Mouse (Mus musculus) WW6 (cell line): ENCODE data around the gene Mad1l1.
A peak's percentile ranks its signal among the peaks of the same experiment; 100 is the strongest.

Experiments used
- DNase-seq: peaks from one replicate; pipeline ENCODE4 v3.0.0-alpha.2; 2013; ENCODE audit warnings: low read depth, low spot score

Mad1l1 gene

DNA sequence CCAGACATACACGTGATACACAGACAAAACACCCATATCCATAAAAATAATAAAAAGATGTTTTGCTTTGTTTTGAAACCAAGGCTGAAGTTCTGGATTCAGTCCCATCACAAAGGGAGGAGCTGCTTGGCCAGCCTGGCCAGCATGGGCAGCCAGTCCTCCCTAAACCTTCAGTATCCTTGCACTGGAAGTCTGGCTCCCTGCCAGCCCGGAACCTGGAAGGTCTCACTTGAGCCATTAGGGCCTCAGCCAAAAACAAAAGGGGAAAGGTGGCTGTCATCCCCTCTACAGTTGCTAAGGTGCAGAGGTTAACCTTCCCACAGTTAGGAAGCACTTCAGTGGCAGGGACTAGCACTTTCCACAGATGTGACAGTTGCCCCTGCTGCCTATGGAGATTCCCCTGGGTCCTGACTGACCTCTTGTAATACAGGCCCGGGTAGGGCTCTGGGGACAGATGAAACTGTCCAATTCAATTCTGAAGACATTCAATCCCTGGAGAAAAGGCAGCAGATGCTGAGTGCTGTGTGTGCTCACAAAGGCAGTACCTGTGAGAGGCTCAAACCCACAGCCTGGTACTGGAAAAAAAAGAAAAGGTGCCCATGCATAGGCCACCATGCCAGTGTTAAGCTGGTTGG, 100.2 kb downstream of the Mad1l1 start:
- no peak for DNase-seq

DNA sequence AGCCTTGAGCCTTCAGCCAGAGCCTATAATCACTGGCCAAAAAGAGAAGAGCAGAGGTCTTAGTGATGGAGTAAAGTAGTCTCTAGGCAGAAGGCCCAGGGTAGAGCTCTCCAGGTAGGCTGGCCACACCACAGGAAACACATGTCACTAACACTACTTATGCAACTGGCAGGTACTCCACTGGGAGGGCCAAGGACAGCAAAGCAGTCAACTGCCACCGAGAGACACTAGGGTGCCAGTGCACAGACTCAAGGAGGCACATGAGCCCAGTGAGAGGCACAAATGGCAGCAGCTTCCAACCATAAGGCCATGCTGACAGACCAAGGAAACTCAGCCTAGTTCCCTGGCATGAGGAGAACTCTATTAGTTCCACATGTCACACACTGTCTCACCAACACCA, 102.1 kb downstream of the Mad1l1 start:
- DNase-seq = no peak

DNA sequence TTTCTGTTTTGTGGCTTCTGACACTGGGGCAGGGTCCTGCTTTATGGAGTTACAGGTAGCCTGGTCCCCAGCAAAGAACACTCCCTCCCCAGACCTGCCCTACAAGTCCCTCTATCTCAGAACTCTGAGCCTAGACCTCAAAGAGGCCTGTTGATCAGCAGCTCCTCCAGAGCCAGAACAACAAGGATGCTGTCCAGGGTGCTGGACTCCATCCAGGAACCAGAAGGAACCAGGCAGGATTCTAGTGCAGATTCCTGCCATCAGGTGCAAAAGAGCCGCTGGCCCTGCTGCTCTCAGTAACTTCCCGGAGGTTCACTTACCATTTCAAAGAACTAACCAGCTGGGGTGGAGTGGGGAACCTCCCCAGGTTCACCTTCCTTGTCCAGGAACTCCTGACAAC, 103.5 kb downstream of the Mad1l1 start:
- DNase-seq = peak; percentile 36

DNA sequence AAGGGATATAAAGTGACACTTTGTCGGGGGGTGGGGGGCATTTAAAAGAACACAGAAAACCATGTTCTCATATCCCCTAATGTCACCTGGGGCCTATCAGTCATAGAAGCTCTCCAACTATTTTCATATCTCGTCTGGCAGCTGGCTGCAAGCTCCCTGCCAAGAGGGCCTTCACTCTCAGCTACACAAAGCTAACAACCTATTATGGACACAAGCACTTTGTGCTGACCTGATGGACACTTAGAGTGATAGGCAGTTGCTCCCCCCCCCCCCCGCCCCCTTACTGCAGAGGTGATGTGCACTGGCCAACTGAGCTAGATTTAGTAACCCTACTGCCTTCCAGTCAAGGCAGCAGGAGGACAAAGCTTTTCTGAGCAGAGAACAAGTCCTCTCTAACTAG, 104.3 kb downstream of the Mad1l1 start:
- DNase-seq = no peak

DNA sequence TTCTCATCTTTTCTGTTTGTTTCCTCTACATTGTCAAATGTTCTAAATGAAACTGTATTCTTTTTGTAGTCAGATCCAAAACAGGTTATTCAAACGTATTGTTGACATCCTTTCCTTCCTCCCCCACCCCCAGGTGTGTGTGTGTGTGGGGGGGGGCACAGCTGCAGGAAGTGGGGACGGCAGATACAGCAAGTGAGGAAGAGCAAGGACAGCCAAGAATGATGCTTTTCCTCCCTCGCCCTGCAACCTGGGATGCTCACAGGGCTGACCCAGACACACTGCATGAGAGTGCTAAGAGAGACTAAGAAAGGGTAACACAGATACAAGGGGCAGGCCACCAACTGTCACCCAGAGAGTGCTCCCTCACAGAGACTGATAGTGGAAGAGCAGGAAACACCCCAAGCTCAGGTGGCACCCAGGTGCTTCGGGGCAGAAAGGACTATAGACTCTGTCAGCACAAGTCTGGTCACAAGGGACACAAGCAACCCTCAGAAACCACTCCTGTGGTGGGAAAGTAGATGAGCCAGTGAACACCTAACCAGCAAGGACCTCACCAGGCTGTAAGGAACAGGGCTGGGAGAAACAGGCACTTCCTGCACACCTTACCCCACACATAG, 105.8 kb downstream of the Mad1l1 start:
- DNase-seq = no peak

DNA sequence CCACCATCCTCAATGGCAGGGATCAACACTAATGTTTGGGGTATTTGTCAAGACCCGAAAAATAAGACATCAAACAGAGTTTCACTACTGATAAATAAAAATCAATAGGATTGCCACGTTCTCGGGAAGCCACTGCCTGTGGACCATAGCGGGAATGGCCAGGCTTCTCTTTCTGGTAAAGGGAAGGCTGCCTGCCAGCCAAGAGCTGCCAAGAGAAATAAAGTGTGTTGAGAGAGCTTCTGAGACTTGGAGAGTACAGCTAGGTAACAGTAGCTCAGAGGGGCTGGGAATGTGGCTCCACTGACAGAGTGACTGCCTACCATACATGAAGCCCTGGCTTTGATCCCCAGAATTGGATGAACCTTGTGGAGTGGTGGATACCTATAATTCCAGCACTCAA, 108.4 kb downstream of the Mad1l1 start:
- DNase-seq = no peak

DNA sequence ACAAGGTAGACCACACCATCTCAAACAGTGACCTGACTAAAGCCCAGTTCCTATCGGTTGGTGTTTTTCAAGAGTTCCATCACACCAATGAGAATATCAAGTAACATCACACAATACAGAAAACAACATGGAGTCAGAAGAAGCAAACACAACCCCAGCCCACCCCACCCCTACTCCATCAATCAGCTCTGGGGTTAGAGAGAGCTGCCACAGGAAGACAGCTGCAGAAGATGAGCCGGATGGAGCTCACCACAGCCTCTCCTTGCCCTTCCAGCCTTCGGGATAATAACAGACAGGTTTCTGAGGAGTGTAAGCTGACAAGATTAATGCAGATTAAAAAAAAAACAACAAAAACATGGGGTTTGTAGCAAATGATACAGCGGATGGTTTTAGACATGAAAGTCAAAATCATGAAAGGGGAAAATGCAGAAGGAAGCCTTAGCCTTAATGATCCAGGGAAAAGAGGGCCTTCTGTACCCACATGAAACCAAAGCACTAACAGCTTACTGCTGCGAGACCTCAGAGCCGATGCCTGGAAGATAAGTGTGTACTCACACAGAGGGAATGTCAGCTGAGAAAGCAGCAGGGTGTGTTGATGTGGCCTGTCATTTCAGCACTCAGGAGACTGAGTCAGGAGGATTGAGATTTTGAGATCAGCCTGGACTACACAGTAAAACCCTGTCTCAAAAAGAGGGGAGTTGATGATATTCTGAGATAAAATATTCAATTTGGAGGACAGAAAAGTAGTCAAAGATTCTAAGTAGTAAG, 110.8 kb downstream of the Mad1l1 start:
- DNase-seq = no peak

- DNase-seq = no peak
These were observed 112.5 kb downstream of the Mad1l1 start for GRCm38 (mm10) chr5:140208743-140209409.

- no peak for DNase-seq
These were observed 114.3 kb downstream of the Mad1l1 start for GRCm38 (mm10) chr5:140206726-140207703.

DNA sequence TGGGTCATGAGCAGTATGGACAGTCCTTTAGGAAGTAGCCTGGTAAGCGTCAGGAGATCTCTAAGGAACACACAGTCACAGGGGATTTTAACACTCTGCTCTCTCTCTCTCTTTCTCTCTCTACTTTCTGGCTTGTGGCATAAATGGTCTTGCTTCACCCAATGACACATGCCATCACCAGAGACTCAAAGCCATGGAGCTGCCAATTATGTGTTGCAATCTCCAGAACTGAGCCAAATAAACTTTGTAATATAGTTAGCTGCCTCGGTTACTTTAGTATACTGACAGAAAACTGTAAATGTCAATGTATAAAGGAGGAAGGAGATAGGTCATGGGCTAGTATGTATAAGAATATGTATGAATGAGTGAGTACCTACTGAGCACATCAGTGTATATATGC, 115.4 kb downstream of the Mad1l1 start:
- no peak for DNase-seq

DNA sequence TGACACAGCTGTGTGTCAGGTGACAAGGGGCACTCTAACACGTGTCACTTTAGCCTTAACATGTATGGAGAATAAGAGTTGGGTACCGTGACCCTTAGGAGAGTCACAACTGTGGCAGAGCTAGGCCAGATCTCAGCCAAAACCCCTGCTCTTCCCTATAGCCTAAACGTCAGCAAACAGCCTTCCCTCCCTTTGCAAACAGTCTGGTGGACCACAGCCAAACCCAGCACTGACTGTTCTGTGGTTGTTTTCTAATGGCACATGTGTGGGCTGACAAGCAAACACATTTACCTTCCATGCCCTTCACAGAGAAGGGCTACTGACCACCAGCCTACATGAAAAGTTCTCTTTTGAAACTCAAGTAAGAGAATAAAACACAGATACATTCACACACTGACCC, 116.9 kb downstream of the Mad1l1 start:
- DNase-seq = no peak

DNA sequence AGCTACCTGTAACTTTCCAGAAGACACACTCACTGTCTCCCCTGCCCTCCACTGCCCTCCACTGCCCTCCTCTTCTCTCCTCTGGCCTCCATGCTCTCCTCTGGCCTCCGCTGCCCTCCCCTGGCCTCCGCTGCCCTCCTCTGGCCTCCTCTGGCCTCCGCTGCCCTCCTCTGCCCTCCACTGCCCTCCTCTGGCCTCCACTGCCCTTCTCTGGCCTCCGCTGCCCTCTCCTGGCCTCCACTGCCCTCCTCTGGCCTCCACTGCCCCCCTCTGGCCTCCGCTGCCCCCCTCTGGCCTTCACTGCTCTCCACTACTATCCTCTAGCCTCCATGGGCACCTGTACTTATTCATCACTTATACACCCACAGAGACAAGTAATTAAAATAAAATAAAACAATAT, 117.3 kb downstream of the Mad1l1 start:
- DNase-seq = no peak

GRCm38 (mm10) chr5:140202451-140202850, 118.9 kb downstream of the Mad1l1 start:
- DNase-seq = no peak

GRCm38 (mm10) chr5:140201566-140201965, 119.8 kb downstream of the Mad1l1 start:
- no peak for DNase-seq

GRCm38 (mm10) chr5:140201109-140201508, 120.2 kb downstream of the Mad1l1 start:
- no peak for DNase-seq

DNA sequence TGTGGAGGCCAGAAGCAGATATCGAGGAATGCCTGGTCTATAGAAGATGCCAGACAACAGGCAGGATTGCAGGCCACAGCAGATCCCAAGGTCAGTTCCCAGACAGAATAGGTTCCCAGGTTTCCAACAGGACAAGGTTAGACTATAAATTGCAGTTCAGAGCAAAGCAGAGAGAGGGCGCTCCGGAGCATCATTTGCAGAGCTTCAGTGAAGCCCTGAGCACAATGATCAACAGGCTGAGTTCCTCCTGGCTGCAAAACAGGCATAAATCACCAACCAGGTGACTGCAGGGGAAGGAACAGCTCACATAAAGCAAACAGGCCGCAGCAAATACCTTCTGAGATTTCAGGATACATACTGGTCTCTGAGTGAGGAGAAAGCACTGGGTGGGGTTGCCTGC, 123.6 kb downstream of the Mad1l1 start:
- DNase-seq = peak; percentile 36

GRCm38 (mm10) chr5:140196446-140196845, 124.9 kb downstream of the Mad1l1 start:
- no peak for DNase-seq

- no peak for DNase-seq
These were observed 127.2 kb downstream of the Mad1l1 start for GRCm38 (mm10) chr5:140194173-140194572.

DNA sequence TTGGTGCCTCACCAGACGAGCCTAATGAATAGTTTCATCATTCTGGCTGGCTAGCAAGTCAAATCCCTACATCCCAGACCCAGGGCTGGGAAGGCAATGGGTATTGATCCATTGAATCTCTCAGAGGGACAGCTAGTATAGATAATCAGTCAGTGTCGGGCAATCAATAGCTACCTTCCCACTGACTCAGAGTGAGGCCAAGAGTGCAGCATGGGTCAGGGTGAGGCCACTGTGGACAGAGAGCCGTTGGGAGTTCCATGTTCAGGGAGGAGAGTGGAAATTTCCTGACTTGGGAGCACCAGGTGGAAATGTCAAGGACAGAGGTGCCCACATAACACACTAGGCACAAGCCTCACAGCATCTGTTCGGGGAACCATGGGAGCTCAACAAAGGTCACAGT, 129.8 kb downstream of the Mad1l1 start:
- DNase-seq = no peak

- DNase-seq = no peak
These were observed 135.0 kb downstream of the Mad1l1 start for GRCm38 (mm10) chr5:140186351-140186750.

- no peak for DNase-seq
These were observed 135.6 kb downstream of the Mad1l1 start for GRCm38 (mm10) chr5:140185757-140186156.
